Mouse (Mus musculus): ENCODE data around the gene Isy1.

The Isy1 gene

DNA sequence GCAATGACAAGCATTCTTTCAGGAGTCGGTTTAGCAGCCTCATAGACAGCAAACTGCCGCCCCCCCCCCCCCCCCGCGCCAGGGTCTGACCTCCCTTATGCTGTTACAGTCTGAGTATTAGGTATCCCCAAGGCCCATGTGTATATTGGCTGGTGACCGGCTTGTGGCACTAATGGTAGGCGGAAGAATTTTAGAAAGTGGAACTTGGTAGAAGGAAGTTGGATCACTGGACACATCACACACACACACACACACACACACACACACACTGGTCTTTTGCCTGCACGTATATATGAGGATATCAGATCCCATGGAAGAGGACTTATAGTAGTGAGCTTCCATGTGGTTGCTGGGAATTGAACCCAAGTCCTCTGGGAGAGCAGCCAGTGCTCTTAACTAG, 36.1 kb downstream of the Isy1 start:
- no peak for DNase-seq (ENCODE audit: low spot score)

DNA sequence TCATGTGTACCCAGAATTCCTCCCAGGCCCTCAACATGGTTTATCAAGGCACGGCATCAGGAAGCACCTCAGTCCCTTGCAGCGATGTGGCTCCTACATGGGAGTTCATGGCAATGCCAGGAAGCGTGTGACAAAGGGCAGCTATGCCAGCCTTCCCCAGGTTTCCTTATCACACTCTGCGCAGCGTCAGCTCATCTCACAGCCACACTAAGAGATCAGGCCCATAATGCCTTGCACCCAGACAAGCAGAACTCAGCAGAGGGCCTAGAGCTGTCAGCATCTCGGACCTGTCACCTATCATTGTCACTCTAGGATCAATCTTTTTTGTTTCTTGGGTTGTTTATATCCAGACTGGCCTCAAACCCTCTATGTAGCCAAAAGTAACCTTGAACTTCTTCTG, 39.0 kb downstream of the Isy1 start:
- DNase-seq (ENCODE audit: low spot score) = no peak

DNA sequence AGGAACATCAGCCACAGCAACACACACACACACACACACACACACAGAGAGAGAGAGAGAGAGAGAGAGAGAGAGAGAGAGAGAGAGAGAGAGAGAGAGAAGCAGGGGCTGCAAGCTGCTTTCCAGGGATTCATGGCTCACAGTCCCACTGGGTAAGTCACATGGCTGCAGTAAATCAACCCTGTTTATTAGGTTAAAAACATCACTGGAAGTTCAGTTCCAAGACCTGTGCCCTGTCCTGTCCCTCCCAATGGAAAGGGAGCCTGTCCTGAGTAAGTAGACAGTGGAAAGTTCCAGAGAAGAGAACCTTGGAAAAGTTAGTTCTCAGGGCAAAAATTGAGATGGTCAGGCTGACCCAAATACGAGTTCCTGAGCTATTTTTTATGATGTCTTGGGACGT, 41.3 kb downstream of the Isy1 start:
- DNase-seq (ENCODE audit: low spot score) = no peak

DNA sequence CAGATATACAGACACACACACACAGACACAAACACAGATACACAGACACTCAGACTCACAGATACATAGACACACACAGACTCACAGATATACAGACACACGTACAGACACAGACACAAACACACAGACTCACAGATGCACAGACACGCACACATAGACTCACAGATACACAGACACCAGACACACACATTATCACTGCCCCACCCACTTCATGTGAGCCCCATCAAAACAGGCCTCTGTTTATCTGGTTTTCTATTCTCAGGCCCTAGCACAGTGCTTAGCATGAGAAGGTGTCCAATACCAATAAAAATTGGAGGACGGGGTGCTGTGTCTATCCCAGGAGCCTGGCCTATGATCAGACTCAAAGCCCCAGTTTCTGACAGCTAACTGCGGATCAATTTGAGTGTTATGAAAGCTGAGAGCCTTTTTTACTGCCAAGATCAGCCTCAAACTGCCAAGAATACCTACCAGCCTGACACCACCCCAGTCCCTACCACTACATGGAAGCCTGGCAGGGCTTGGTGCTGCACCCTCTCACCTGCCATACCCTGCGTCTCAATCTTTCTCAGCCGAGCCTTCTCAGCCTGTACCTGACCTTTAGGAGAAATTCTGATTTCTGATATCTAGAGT, 42.2 kb downstream of the Isy1 start:
- no peak for DNase-seq (ENCODE audit: low spot score)

DNA sequence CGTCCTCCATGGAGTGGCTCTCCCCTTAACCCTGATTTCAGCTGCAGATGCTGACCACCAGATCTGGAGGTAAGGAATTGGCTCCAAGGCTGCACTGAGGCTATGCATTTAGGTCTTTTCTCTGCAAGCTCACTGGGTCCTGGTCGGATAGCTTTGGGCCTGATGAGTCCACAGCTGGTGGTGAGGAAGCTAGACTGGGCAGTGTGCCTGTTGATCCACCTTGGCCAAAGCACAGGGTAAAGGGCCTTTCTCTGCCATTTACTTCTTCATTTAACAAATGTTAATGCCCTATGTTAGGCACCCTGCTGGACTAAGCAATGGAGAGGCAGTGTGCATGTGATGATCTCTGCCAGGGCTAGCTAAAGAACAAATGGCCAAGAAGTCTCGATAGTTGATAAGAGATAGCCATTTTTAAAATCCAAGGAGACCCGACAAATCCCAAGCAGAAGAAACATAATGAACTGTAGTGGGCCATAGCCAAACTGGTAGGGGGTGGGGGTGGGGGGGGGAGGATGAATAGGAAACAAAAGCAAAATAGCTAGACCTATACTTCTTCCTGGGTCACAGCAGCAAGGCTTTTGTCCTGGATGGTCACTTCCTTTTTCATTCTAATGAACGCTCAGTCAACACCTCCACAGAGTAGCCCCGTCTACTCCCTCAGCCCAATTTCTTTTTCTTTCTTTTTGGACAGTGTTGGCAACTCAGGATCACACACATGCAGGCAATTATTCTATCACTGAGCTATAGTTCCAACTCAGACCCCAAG, 43.0 kb downstream of the Isy1 start:
- no peak for DNase-seq (ENCODE audit: low spot score)

DNA sequence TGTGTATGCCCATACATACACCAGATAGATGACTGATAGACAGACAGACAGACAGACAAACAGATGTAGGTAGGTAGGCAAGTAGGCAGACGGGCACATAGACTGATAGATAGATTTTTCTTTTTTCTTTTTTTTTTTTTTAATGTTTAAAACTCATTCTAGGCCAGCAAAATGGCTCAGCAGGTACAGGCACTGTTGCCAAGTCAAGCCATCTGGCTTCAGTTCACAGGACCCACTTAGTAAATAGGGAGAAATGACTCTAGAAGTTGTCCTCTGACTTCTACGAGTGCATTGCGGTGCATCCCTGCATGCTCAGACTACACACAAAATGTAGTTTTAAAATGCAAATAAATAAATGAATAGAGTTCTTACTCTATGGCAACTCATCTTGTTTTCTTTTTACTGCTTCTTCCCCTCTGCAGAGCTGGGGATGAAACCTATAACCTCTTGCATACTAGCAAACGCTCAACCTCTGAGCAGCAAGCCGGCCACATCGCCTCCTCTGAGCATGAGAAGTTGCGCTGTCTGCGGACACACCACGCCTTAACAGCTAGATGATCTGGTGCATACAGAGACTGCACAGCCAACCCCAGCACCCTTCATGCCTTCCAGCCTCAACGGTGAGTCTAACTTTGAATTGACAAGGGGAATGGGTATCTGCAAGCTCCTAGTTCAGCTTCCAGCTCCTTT, 44.6 kb downstream of the Isy1 start:
- DNase-seq (ENCODE audit: low spot score) = no peak

DNA sequence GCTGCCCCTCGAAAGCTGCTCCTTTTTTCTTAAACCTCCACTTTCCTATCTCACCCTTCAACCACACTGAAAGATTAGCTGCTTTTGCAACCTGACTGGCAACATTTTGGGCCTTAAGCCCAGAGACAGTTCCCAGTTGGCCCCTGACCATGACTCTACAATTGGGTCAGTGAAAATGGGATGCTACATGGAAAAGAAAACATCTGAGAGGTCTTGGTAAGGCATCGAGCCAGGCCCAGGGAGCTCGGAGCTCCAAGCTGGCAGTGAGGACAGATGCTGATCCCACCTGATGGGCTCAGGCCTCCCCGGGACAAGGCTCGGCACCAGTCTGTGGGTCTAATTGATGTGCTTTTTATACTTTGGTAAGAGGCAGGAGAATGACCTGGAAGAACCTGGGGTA, 46.8 kb downstream of the Isy1 start:
- DNase-seq (ENCODE audit: low spot score) = no peak

DNA sequence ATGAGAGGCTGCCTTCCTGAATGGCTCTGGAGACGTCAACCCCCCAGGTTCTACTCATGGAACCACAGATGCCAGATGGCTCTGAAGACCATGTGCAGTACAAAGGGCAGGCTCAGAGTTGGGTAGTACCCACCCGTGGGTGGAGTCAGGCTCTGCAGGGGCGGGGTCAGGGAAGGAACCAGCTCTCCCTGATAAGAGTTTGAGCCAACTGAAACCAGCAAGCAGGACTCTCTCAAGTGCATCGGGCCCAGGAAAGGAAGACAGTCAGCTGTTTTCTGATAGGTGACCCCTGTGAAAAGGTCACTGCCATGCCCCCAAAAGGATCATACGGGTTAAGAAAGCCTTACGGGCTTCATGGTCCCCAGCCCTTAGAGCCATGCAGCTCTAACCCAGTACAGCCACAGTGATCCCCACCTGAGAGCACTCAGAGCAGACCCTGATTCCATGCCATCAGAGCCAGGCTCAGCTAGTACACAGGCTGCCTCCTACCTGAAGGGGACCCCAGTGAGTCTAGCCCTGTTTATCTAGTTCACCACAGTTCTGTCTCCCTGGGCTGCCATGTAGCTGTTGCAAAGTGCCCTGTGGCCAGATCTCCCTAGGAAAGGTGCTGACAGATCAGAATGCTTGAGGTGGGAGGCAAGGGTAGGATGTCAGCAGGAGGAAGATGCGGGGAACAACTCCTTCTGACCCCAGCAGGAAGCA, 47.7 kb downstream of the Isy1 start:
- DNase-seq (ENCODE audit: low spot score) = no peak

DNA sequence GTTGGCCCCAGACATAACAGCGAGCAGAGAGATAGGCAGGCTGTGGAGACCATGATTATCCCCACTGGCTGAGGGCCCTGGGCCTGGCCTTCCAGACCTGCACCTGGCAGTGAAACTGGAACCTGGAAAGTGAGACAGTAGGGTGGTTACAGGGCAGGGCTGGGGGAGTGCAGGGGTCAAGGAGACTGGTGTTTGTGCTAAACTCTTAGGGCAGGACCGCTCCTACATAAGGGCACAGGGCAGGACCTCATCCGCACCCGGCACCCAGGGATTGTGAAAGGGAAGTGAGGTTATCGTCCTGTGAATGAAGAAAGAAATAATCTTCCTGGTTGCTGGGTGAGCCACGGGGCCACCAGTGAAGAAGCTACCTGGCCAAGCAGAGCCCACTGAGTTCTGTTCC, 48.8 kb downstream of the Isy1 start:
- DNase-seq (ENCODE audit: low spot score) = no peak

DNA sequence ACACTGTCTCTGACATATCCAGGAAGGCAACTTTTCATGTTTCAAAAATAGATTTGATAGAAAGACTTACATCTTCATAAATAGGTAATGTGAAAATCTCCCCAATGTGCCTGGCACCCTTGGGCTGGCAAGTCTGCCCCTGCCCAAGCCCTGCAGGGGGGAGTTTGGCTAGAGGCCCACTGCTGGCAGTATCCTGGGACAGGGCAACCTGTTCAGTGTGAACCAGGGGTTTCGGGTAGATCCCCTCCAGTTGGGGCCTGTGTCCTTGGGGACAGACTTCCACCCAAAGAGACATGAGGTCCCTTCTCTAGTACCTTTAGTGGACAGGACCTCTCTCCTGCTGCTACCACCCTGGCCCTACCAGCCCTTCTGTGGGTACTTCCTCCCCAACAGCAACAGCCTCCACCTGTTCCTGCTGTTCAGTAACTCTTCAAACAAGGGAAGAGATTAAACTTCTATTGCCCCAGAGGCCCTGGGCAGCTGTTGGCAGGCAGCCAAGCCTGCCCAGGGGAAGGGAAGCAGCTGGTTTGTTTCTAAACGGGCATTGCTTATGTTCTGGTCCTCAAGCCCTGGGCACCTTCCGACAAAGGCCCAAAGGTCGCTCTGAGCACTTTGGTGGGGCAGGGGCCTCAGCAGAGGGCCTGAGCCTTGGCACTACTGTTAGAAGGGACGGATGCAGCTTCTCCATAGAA, 49.6 kb downstream of the Isy1 start:
- no peak for DNase-seq (ENCODE audit: low spot score)

DNA sequence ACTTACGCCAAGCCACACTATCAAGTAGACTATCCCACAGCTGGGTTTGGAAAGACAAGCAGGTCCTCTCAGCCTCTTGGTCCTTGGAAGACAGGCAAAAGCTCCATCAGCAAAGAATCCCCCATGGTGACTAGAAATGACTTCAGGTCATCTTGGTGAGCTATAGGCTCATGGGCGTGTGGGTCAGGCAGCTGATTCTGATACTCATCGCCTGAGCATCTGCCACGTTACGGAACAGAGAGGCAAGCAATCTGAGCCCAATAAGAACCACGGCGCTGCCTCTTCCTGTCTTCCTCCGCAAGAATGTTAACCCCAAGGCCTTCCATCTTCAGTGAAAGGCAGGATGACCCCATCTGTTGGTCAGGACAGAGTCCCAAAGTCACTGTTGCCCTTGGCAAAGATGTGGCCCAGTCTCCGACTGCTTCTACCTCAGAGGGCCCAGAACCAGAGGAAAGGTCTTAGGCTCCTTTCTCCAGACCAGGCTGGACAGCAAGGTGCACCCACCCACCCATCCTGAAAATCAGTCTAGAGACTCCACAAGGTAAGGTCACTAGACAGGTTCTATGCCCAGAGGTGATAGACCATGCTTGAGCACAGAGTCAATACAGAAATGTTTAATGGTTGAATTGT, 50.2 kb downstream of the Isy1 start:
- DNase-seq (ENCODE audit: low spot score) = no peak

DNA sequence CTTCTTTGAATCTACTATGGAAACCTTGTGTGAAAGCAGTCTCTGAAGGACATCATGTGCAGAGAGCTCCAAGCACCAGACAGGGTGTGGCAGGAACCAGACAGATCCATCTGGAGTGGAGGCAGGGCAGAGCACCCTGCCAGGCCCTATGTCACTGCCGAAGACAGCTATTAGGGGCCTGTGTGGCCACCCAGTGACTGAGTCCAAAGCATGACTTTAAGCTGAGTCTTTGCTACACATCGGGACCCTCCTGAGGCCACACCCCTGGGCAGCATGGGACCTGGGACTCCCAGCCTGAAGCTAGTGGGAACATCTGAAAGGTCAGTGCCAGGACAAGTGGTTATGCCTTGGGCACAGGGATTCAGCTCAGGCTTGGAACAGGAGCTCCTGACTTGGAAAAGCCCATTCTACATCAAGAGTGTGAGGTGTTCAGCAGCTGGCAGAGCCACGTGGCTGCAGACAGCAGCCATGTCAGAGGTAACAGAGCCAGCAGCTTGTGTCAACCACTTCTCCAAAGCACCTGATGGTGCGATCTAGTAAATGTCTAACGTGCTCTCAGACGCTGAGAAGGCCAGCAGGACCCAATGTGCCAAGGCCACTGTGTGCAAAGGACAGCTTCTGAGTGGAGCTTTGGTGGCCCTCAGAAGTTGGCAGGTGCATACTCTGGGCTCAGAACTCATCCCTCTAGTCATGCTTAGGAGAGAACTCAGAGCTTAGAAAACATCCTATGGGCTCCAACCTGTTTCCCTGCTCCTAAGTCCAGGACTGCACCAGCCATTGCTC, 51.3 kb downstream of the Isy1 start:
- no peak for DNase-seq (ENCODE audit: low spot score)

DNA sequence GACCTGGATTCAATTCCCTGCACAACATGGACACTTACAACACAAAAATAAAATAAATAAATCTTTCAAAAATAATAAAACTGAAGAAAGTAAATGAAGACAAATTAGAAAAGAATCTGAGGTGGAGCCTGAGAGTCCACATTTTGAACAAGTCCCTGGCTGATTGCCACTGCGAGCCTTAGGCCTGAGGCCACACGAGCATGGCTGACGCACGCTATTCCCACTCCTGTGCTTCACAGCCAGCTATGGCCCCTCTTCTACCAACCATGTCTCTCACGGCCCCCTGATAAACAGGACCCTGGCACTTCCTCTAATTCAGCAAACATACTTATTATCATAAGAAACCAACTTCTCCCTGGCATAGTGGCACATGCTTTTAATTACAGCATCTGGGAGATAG, 52.0 kb downstream of the Isy1 start:
- DNase-seq (ENCODE audit: low spot score) = no peak

DNA sequence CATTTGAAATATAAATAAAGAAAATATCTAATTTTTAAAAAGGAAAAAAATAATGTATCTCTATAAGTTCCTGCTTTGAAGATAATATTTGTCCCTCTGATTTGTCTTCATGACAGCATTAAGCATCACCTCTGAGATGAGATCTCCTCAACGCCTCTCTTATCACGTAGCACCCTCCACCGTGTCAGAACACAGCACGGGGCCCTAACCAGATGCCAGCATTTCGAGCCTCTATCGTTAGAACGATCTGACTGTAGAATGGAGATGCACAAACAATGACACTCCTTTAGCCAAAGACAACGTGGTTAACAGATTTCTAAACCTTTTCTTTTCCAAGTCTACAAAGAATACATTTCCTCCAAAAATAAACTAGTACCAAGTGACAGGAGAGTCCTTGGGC, 54.6 kb downstream of the Isy1 start:
- DNase-seq (ENCODE audit: low spot score) = no peak

DNA sequence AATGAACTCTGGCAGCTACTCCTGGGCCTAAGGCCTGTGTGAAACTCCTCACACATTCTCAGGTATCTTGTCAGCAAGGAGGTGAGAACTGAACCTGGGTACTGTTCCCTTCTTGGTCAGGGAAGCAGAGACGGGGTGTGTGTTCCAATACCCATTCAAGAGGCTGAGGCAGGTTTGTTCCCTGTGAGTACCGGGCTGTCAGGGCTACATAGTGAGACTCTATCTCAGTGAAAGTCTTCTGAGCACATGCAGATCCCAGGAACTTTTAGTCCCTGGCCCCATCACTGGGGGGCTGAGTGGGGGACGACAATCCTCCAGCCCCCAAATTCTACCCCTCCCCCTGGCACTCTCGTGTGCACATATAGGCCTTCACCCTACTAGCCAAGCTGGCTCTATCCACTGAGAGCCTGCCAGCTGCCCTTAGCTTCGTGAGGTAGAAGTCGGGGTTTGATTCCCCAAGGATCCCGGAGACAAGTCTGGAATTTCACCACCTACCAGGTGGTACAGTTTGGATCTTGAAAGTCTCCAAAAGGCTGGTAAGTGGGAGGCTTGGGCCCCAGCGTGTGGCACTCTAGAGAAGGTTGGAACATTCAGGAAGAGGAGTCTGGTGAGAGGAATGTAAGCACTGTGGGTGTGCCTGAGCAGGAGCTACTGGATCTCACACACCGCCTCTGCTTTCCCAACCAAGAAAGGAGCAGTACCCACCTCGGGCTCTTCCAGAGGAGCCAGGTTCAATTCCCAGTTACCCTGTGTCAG, 57.9 kb downstream of the Isy1 start:
- no peak for DNase-seq (ENCODE audit: low spot score)

DNA sequence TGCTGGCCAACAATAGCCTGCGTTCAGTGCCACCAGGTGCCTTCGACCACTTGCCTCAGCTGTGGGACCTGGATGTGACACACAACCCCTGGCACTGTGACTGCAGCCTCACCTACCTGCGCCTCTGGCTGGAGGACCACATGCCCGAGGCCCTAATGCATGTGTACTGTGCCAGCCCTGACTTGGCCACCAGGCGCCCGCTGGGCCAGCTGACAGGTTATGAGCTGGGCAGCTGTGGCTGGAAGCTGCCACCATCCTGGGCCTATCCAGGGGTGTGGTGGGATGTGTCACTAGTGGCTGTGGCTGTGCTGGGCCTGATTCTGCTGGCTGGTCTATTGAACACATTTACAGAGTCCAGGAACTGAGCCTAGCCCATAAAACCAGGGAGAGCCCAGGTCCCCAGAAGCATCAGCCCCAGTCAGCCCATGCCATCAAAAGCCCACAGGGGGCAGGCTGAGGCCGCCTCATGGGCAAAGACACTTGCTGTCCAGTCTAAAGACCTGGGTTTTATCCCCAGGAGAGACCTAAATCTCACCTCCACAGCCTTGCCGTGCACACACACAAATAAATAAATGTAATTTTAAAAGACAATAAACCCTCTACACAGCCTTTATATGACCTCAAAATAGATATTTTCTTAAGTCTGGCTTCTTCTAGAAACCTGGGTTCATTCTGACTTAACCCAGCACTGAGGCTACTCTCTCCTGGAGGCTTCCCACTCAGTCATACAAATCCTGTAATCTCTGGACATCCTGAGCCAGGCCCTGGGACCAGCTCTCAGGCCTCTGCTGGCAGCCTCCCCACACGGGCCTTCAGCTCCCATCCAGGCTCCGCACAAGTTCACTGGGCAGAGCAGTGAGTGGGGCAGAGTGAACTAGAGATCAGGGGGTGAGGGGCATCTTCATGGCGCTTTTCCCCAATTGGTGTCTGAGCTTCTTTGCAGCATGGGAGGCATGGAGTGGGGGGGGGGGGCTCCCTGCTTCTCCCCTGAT, 59.1 kb downstream of the Isy1 start:
- no peak for DNase-seq (ENCODE audit: low spot score)

DNA sequence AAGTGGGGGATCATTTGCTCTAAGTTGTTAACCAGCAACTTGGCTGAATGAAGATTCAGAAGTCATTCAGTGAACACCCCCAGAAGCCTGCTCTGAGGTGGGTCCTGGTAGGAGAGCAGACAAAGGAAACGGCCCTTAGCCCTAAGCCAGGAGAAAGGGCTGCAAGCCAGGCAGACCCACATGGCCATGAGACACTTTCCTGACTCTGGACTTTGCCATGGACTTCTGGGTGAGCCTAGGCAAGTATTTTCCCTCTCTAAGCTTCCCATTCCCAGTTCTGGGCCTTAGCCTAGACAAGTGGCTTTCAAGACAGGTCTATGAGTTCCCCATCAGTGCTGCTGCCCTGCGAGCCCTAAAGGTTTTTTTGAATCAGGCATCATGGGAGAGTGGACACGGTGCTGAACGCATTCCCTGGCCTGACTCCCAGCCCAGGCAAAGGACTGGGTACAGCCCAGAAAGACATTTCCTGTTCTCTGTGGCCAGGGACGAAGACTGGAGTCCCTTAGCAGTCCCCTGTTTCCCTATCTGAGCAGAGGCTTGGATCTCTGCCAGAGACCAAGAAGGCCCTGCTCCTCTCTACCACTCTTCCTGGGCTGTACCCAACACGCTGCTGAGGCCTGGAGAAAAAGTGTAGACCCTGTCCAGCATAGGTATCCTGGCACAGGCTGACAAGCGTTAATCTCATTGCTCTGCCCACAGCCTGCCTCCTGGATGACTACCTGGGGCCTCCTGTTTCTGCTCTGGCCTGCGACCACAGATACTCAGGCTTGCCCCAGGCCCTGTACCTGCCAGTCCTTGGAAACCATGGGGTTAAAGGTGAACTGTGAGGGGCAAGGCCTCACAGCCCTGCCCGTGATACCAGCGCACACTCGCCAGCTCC, 60.1 kb downstream of the Isy1 start:
- no peak for DNase-seq (ENCODE audit: low spot score)

DNA sequence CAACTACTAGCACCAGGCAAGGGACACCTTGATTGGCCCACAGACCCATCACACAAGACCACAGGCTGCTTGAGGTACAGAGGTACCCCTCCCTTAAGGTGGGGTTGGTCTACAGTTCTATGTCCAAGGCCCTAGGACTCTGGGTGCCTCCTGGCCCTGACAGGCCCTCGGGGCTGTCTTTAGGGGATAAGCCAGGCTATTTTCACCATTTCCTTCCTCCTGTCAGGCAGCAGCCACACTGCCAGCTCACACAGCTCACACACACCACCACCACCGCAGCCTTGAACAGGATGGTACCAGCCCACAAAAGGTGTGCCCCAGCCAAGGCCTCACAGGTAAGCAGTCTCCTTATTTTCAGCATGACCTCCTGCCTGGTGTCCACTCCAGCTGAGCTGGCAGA, 60.8 kb downstream of the Isy1 start, which contains the start of gene Gp9:
Gp9 (plus strand) TSS at position 231 of the 400 bp plus-strand sequence.
- no peak for DNase-seq (ENCODE audit: low spot score)

Measured in T-cell, adult 2 months (primary cell).